Mouse (Mus musculus): ENCODE results near the gene Olfr146.

Olfr146 gene

GRCm38 (mm10) chr9:39023277-39023676 lies at the start of gene Olfr146:
Gene Olfr146, minus strand, starts transcription at chr9:39023377.
- DNase-seq = no peak

- DNase-seq = no peak
Observed at GRCm38 (mm10) chr9:39064851-39065250, 41.7 kb upstream of the Olfr146 start, which contains the start of gene Olfr937. Gene Olfr937, minus strand, starts transcription at chr9:39064951.

- DNase-seq = no peak
Observed at GRCm38 (mm10) chr9:38999583-38999982, 23.6 kb downstream of the Olfr146 start, which contains the start of gene Olfr935. Gene Olfr935, minus strand, starts transcription at chr9:38999683.

GRCm38 (mm10) chr9:38988215-38988614 lies 35.0 kb downstream of the Olfr146 start, which contains the start of gene Olfr934:
Gene Olfr934, minus strand, starts transcription at chr9:38988315.
- DNase-seq = no peak

- no peak for DNase-seq
Observed at GRCm38 (mm10) chr9:38972013-38972412, 51.2 kb downstream of the Olfr146 start, which contains the start of gene Olfr933. Gene Olfr933, plus strand, starts transcription at chr9:38972313.
